Mouse (Mus musculus): Measurements from ENCODE around the gene Pigo. TPM values are rescaled to one million over a fixed set of nuclear protein-coding genes. Genes with fewer than 3 reads are reported as not detected.

Gene Pigo
- polyA plus RNA-seq (2012; rRNA removed) = 24.8 and 26.7 TPM in 2 replicates

DNA sequence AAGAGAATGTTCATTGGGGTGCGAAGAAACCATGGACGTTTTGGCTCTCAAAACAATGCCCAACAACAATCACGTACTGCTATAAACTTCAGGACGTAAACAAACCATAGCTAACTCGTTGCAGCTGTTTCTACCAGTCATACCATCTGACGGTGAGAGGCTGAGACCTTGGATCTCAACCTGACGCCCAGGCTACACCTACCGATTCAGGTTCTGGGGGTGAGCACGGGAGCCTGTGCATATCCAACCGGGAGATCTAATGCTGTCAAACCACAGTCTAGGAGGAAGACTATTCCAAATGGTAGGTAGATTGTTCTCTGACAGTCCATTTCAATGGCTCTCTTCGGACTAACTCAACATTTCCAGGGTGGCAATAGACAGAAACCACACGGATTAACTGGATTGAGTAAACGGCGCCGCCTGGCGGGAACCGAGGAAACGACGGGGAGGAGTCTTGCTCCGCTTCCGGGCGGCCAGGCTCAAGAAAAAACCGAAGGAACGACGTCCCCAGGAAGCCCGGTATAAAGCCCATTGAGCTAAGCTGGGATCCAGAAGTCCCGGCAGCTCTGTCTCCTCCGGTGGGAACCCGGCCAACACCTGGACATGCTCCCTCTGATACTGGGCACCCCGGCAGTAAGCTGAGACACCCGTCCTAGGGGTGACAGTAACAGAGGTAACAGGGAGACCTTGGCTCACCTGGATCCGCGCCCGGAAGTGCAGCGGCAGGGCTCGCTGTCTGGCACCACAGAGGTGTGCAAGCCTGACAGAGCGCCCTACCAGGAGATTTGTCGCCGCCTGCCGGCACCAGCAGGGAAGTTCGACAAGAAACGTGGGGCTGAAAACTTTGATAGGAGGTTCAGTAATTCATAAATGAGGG is at the start of gene Pigo:
Gene Pigo, minus strand, starts transcription at position 736 of the 877 bp plus-strand sequence.

DNA sequence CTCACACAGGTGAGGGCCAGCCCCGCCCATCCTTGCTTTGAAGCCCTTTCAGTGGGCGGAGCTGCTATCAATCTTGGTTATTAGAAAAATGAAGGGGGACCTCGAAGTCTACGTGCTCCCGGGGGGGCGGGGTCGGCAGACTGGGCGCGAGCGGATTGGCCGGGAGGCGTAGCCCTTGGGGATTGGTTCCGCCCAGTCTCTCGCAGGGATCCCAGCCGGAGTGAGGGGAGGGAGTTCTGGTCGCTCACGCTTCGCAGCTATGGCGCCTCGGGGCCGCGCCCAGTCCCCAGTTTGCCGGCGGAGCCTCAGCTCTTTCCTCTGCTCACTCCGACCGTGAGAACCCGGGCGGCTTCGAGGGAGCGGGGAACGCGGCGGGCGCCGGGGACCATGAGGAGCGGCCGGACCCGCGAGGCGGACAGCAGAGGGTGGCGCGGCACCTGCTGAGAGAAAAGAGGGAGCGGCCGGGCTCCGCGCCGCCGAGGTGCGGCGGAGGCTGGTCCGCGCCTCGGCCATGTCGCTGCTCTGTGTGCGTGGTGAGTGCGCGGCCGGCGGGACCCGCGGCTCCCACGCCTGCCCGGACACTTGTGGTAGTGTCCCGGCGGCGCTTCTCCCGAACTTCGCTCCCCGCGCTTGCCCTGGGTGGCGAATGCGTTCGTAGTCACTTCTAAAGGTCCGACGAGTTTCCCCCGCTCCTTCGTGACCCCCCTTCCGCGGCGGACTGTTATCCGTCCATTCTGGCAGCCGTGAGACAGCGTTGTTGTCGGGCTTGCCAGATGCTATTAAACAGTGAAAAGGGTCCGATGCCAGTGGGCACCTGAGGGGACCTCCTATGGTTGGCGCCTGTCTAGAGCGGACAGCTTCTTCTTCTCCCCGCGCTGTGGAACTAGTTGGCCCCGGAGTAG is 33.4 kb upstream of the Pigo start, which contains the start of gene Unc13b:
Gene Unc13b, plus strand, starts transcription at position 201 of the 902 bp plus-strand sequence.

DNA sequence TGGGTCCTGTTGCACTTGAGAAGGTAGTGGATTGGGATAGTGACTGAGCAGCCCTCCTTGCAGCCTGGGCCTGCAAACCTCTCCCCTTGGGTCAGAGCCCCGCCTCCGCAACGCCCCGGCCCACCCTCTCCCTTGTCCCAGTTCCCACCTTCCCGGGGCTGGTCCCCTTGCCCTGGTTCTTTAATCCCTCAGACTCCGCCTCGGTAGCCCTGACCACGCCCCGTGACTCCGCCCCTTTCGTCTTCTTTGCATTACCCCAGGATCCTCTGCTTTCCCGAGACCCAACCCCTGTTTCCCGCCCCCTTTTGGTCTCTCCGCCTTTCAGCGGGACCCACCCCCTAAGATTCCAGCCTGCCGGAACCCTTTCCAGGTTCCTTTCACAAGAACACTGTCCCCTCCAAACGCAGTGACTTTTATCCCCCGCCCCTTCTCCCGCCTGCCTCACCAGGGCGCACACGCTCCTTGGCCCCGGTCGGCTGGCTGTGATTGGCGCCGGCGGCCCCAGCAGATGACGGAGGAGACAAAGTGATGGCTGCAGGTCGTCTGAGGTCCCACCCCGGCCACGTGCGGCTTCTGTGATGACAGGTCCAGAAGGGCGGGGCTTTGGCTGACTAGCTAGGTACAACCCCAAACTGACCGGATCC is 20.2 kb upstream of the Pigo start, which contains the start of gene Fam214b:
Gene Fam214b, minus strand, starts transcription at position 562 of the 644 bp plus-strand sequence.

DNA sequence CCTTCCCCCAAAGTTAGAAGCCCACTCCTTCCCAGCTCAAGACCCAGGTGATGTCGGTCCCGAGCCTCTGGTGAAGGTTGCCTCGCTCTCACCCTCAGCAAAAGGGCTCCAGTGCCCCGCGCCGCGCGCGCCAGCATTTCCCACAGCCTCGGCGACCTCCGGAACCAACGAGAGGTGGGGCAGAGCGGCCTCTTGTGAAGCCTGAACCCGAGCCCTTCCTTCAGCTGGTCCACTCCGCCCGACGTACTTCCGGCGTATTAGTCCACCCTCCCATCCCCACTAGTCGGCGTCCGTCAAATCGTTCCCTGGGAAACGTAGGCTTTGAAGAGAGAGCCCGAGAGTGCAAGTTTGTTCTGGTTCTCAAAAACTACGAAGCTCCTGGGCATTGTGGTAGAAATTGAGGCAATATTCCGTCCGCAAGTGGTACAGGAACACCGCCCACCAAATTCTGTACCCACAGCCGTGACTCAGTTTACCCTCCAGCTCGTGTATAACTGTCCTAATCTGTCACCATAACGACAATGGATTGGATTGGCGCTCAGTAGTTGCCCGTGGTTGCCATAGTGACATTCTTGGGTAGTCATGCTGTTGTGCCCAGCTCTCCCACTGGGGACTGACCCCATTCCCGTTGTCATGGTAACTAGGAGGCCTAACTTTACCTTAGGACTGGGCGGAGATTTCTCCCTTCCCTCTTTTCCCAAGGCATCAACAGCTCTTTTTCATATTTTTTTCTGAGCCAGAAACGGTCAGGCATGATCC is 5.8 kb upstream of the Pigo start, which contains the start of gene Stoml2:
Gene Stoml2, minus strand, starts transcription at position 474 of the 759 bp plus-strand sequence.

DNA sequence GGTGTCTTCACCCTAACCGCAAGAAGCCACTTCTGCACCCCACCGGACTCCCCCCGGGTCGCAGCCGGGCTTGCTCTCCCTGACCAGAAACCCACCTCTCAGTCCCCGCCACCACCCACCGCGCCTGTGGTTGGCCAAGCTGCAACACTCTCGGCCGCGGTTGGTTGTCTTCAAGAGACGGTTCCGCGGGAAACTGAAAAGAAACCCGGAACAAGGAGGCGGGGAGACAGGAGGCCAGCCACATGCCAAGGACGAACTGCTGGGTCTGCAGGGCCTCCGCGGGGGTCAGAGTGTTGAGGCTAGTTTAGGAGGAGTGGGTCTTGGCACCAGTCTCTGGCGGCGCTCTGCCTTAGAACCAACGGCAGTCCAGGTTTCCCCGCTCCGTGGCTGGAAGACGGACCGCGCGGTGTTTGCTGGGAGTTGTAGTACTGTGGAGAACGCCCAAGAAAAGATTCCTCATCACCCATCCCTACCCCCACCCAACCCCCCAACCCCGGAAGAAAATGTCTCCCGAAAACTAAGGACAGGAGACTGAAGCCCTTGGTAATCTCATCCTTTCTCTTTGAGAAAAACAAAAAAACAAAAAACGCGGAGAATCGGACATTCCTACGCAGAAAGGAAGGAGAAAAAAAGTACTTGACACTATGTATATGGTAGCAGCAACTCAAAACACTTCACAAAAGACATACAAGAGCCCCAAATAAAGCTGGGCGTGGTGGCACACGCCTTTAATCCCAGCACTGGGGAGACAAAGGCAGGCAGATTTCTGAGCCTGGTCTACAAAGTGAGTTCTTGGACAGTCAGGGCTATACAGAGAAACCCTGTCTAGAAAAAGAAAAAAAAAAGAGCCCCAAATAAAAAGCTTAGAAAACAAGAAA is 15.2 kb downstream of the Pigo start, which contains the start of gene Fancg:
Gene Fancg, minus strand, starts transcription at position 346 of the 878 bp plus-strand sequence.

DNA sequence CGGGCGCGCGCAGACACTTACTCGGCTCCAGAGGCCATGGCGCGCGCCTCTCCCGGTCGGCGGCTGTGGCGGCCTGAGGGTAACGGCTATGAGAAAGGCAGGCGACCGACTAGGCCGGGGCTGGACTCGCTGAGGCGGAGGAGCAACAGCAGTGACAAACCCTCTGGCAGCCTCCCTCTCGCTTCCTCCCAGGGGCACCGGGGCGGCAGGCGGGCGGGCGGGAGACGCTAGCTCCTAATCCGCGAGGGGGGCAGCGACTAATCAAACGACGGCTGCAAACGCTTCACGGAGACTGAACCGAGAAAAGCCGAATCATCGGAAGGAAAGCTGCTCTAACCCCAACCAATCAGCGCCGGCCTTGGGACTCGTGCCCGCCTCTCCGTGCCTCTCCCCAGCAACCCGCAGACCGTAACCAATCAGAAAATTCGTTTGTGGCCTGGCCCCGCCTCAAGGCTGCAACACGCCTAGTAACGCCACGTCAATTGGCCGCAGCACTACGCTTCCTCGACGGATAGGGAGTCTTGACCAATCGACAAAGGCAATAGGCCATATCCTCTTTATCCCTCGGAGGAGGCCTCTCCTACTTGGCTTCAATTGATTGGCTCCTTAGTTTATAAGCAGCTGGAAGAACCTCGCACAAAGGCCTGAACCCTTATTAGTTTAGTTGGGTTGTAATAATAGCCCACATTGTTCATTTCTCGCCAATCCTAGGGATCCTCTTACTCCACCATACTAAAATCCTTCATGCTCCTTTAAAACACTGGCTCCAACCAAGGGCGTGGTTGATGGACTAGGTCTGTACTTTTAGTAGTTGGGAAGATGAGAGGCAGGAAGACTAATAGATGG is 25.3 kb downstream of the Pigo start, which contains the start of gene Vcp:
Gene Vcp, minus strand, starts transcription at position 367 of the 846 bp plus-strand sequence.

DNA sequence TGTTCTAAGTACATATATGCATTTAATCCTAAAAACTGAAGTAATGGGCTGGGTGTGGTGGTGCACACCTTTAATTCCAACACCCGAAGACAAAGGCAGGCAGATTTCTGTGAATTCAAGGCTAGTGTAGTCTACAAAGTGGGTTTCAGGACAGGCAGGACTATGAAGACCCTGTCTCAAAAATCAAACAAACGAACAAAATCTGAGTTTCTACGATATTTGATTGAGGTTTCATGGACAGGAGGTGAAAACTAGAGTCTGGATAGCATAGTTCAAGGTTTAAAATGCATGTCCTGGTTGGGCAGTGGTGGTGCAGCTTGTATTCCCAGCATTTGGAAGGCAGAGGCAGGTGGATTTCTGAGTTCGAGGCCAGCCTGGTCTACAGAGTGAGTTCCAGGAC is 56.3 kb downstream of the Pigo start, which contains the start of gene 1700022I11Rik:
Gene 1700022I11Rik, plus strand, starts transcription at position 301 of the 400 bp plus-strand sequence.

Other genes with a start within 250 kb of the Pigo start
- 0.02 and 0.06 TPM in 2 replicates for gene Fam205a1, start 171.9 kb downstream of the Pigo start, polyA plus RNA-seq (2012; rRNA removed)
- not detected in 2 replicates for gene Gm12394, start 169.0 kb downstream of the Pigo start, polyA plus RNA-seq (2012; rRNA removed)
- not detected in 2 replicates for gene Fam205c, start 151.6 kb downstream of the Pigo start, polyA plus RNA-seq (2012; rRNA removed)
- gene Phf24, start 109.2 kb downstream of the Pigo start, polyA plus RNA-seq (2012; rRNA removed) = 5.0 and 5.8 TPM in 2 replicates
- 31.6 and 35.2 TPM in 2 replicates for gene Dnajb5, start 76.0 kb downstream of the Pigo start, polyA plus RNA-seq (2012; rRNA removed)
- gene 1700022I11Rik, start 56.2 kb downstream of the Pigo start, polyA plus RNA-seq (2012; rRNA removed) = 0.29 TPM in 1 of 2 replicates, not detected in the other
- gene Vcp, start 25.3 kb downstream of the Pigo start, polyA plus RNA-seq (2012; rRNA removed) = 316 and 331 TPM in 2 replicates
- gene Fancg, start 15.3 kb downstream of the Pigo start, polyA plus RNA-seq (2012; rRNA removed) = 23.3 and 25.9 TPM in 2 replicates
- gene Stoml2, start 5.9 kb upstream of the Pigo start, polyA plus RNA-seq (2012; rRNA removed) = 158 and 191 TPM in 2 replicates
- 29.5 and 34.3 TPM in 2 replicates for gene Fam214b, start 20.4 kb upstream of the Pigo start, polyA plus RNA-seq (2012; rRNA removed)
- gene Unc13b, start 33.1 kb upstream of the Pigo start, polyA plus RNA-seq (2012; rRNA removed) = 30.4 and 42.7 TPM in 2 replicates
- gene Atp8b5, start 241.3 kb upstream of the Pigo start, polyA plus RNA-seq (2012; rRNA removed) = 0.83 and 0.85 TPM in 2 replicates